Mouse (Mus musculus): Measurements from ENCODE around the gene Cdc42bpb. TPM values are rescaled to one million over a fixed set of nuclear protein-coding genes. Genes with fewer than 3 reads are reported as not detected.

Gene Cdc42bpb
- 236 and 250 TPM in 2 replicates for polyA plus RNA-seq (2012; rRNA removed)

GRCm38 (mm10) chr12:111377376-111377973 lies at the start of gene Cdc42bpb:
Gene Cdc42bpb (minus strand): TSS chr12:111377718.
- no peak for TF ChIP-seq CTCF (IDR thresholded peaks at IDR 0.05; ENCODE audit: borderline replicate concordance, extremely low read depth, insufficient read depth, insufficient read length)
- peak; percentile 99 for TF ChIP-seq POLR2A (IDR thresholded peaks at IDR 0.05; ENCODE audit: borderline replicate concordance, extremely low read depth, insufficient read depth, insufficient read length, poor library complexity, severe bottlenecking)
- DNase-seq (ENCODE audit: low read depth): peak; percentile 97

GRCm38 (mm10) chr12:111425789-111426460 lies 48.4 kb upstream of the Cdc42bpb start:
- peak; percentile 89 for DNase-seq (ENCODE audit: low read depth)
- peak; percentile 97 for TF ChIP-seq CTCF (IDR thresholded peaks at IDR 0.05; ENCODE audit: borderline replicate concordance, extremely low read depth, insufficient read depth, insufficient read length)
- no peak for TF ChIP-seq POLR2A (IDR thresholded peaks at IDR 0.05; ENCODE audit: borderline replicate concordance, extremely low read depth, insufficient read depth, insufficient read length, poor library complexity, severe bottlenecking)

GRCm38 (mm10) chr12:111425258-111425657 lies 47.7 kb upstream of the Cdc42bpb start:
- DNase-seq (ENCODE audit: low read depth): peak; percentile 79
- TF ChIP-seq POLR2A (IDR thresholded peaks at IDR 0.05; ENCODE audit: borderline replicate concordance, extremely low read depth, insufficient read depth, insufficient read length, poor library complexity, severe bottlenecking): no peak
- peak; percentile 80 for TF ChIP-seq CTCF (IDR thresholded peaks at IDR 0.05; ENCODE audit: borderline replicate concordance, extremely low read depth, insufficient read depth, insufficient read length)

- no peak for TF ChIP-seq CTCF (IDR thresholded peaks at IDR 0.05; ENCODE audit: borderline replicate concordance, extremely low read depth, insufficient read depth, insufficient read length)
- no peak for TF ChIP-seq POLR2A (IDR thresholded peaks at IDR 0.05; ENCODE audit: borderline replicate concordance, extremely low read depth, insufficient read depth, insufficient read length, poor library complexity, severe bottlenecking)
- no peak for DNase-seq (ENCODE audit: low read depth)
These were observed 47.0 kb upstream of the Cdc42bpb start for GRCm38 (mm10) chr12:111424547-111424946.

- TF ChIP-seq CTCF (IDR thresholded peaks at IDR 0.05; ENCODE audit: borderline replicate concordance, extremely low read depth, insufficient read depth, insufficient read length) (no peak), POLR2A (IDR thresholded peaks at IDR 0.05; ENCODE audit: borderline replicate concordance, extremely low read depth, insufficient read depth, insufficient read length, poor library complexity, severe bottlenecking) (no peak)
- no peak for DNase-seq (ENCODE audit: low read depth)
These were observed 46.1 kb upstream of the Cdc42bpb start for GRCm38 (mm10) chr12:111423570-111424129.

GRCm38 (mm10) chr12:111422852-111423251 lies 45.3 kb upstream of the Cdc42bpb start:
- no peak for DNase-seq (ENCODE audit: low read depth)
- no peak for TF ChIP-seq CTCF (IDR thresholded peaks at IDR 0.05; ENCODE audit: borderline replicate concordance, extremely low read depth, insufficient read depth, insufficient read length)
- TF ChIP-seq POLR2A (IDR thresholded peaks at IDR 0.05; ENCODE audit: borderline replicate concordance, extremely low read depth, insufficient read depth, insufficient read length, poor library complexity, severe bottlenecking): no peak

- TF ChIP-seq POLR2A (IDR thresholded peaks at IDR 0.05; ENCODE audit: borderline replicate concordance, extremely low read depth, insufficient read depth, insufficient read length, poor library complexity, severe bottlenecking) (no peak), CTCF (IDR thresholded peaks at IDR 0.05; ENCODE audit: borderline replicate concordance, extremely low read depth, insufficient read depth, insufficient read length) (no peak)
- DNase-seq (ENCODE audit: low read depth): no peak
These were observed 43.6 kb upstream of the Cdc42bpb start for GRCm38 (mm10) chr12:111420946-111421709.

- DNase-seq (ENCODE audit: low read depth): no peak
- no peak for TF ChIP-seq CTCF (IDR thresholded peaks at IDR 0.05; ENCODE audit: borderline replicate concordance, extremely low read depth, insufficient read depth, insufficient read length)
- TF ChIP-seq POLR2A (IDR thresholded peaks at IDR 0.05; ENCODE audit: borderline replicate concordance, extremely low read depth, insufficient read depth, insufficient read length, poor library complexity, severe bottlenecking): no peak
These were observed 42.4 kb upstream of the Cdc42bpb start for GRCm38 (mm10) chr12:111419918-111420317.

GRCm38 (mm10) chr12:111416921-111417779 lies 39.6 kb upstream of the Cdc42bpb start, which contains the start of gene Exoc3l4:
Gene Exoc3l4 (plus strand): TSS chr12:111417017.
- DNase-seq (ENCODE audit: low read depth): peak; percentile 63
- TF ChIP-seq POLR2A (IDR thresholded peaks at IDR 0.05; ENCODE audit: borderline replicate concordance, extremely low read depth, insufficient read depth, insufficient read length, poor library complexity, severe bottlenecking) (no peak), CTCF (IDR thresholded peaks at IDR 0.05; ENCODE audit: borderline replicate concordance, extremely low read depth, insufficient read depth, insufficient read length) (no peak)

- peak; percentile 93 for DNase-seq (ENCODE audit: low read depth)
- no peak for TF ChIP-seq POLR2A (IDR thresholded peaks at IDR 0.05; ENCODE audit: borderline replicate concordance, extremely low read depth, insufficient read depth, insufficient read length, poor library complexity, severe bottlenecking)
- peak; percentile 99 for TF ChIP-seq CTCF (IDR thresholded peaks at IDR 0.05; ENCODE audit: borderline replicate concordance, extremely low read depth, insufficient read depth, insufficient read length)
These were observed 35.8 kb upstream of the Cdc42bpb start for GRCm38 (mm10) chr12:111413300-111413699.

Measured in brain, embryonic 14.5 days (tissue).